Mouse (Mus musculus) CH12.LX (cell line): ENCODE data around the gene Slc2a5. TPM values are rescaled to one million over a fixed set of nuclear protein-coding genes. Genes with fewer than 3 reads are reported as not detected.

ENCODE experiments used
- DNase-seq: peaks from one replicate; pipeline ENCODE4 v3.0.0-alpha.2; 2013; ENCODE audit errors: extremely low read depth
- H3K27ac ChIP-seq: 2 replicates; pipeline ENCODE4 v1.5.1; 2012; ENCODE audit warnings: low read depth, mild to moderate bottlenecking, control low read depth, moderate library complexity; ENCODE audit not compliant: insufficient read depth
- H3K27me3 ChIP-seq: replicated peaks from 2 replicates; pipeline ENCODE3; 2012; ENCODE audit warnings: inconsistent platforms
- H3K36me3 ChIP-seq, 2 experiments: replicated peaks in 1 of 2; 2 replicates each; pipeline versions ENCODE3 to v1.6.1; 2012; ENCODE audit warnings: inconsistent platforms in 1 of 2, low read length in 1 of 2, mild to moderate bottlenecking in 1 of 2, mixed read lengths in 1 of 2, moderate library complexity in 1 of 2; ENCODE audit not compliant: control insufficient read depth in 1 of 2, insufficient read depth in 1 of 2
- H3K4me1 ChIP-seq, 2 experiments: 2 replicates each; pipeline ENCODE4 v1.6.1; 2012; ENCODE audit warnings: inconsistent platforms in 1 of 2, moderate library complexity in 1 of 2; ENCODE audit not compliant: insufficient read depth in 2 of 2, control insufficient read depth in 1 of 2
- H3K4me2 ChIP-seq: 2 replicates; pipeline ENCODE4 v1.6.1; 2012; ENCODE audit warnings: low read depth, mild to moderate bottlenecking, control low read depth; ENCODE audit not compliant: poor library complexity, insufficient read depth, severe bottlenecking
- H3K4me3 ChIP-seq, 3 experiments: fragments of 150-350 bp in 1 of 3; sonication (generic) in 1 of 3; replicated peaks in 1 of 3; 2 replicates each; pipeline versions ENCODE3 to v1.5.1; 2011 to 2012; ENCODE audit warnings: low read depth in 2 of 3, low read length in 2 of 3, mild to moderate bottlenecking in 2 of 3, moderate library complexity in 2 of 3, control low read depth in 1 of 3, improper control_type of control experiment in 1 of 3, inconsistent platforms in 1 of 3, mixed read lengths in 1 of 3; ENCODE audit not compliant: poor library complexity in 1 of 3
- H3K79me2 ChIP-seq: replicated peaks from 2 replicates; pipeline ENCODE4 v1.6.1; 2012; ENCODE audit warnings: mild to moderate bottlenecking, moderate library complexity; ENCODE audit not compliant: control insufficient read depth, poor library complexity, insufficient read depth, severe bottlenecking; ENCODE audit errors: extremely low read depth
- H3K9ac ChIP-seq: 2 replicates; pipeline ENCODE4 v1.6.1; 2012; ENCODE audit warnings: low read depth, mild to moderate bottlenecking, control low read depth, moderate library complexity; ENCODE audit not compliant: insufficient read depth
- H3K9me3 ChIP-seq: replicated peaks from 2 replicates; pipeline ENCODE3; 2012; ENCODE audit warnings: low read length, inconsistent platforms, mixed read lengths
- BHLHE40 ChIP-seq: IDR thresholded peaks from 2 replicates; pipeline ENCODE4 v1.6.1; 2011; ENCODE audit warnings: mild to moderate bottlenecking, low read depth, low read length, improper control_type of control experiment
- CHD1 ChIP-seq: IDR thresholded peaks from 2 replicates; pipeline ENCODE4 v1.6.1; 2012; ENCODE audit warnings: low read depth, low read length, improper control_type of control experiment, inconsistent platforms
- CHD2 ChIP-seq: IDR thresholded peaks from 2 replicates; pipeline ENCODE4 v1.6.1; 2011; ENCODE audit warnings: low read length, improper control_type of control experiment
- E2F4 ChIP-seq: IDR thresholded peaks from 2 replicates; pipeline ENCODE4 v1.6.1; 2011; ENCODE audit warnings: low read depth, low read length, improper control_type of control experiment; ENCODE audit not compliant: insufficient replicate concordance
- ELF1 ChIP-seq: IDR thresholded peaks from 2 replicates; pipeline ENCODE4 v1.6.1; 2014; ENCODE audit warnings: low read depth, mild to moderate bottlenecking, inconsistent platforms, low read length, improper control_type of control experiment
- EP300 ChIP-seq: IDR thresholded peaks from 2 replicates; pipeline ENCODE4 v1.6.1; 2011; ENCODE audit warnings: low read length, improper control_type of control experiment
- GABPA ChIP-seq: IDR thresholded peaks from 2 replicates; pipeline ENCODE4 v1.6.1; 2012; ENCODE audit warnings: low read depth, low read length, improper control_type of control experiment, inconsistent platforms; ENCODE audit not compliant: insufficient replicate concordance
- HCFC1 ChIP-seq: IDR thresholded peaks from 2 replicates; pipeline ENCODE4 v1.6.1; 2012; ENCODE audit warnings: low read depth, mild to moderate bottlenecking, inconsistent platforms, low read length, improper control_type of control experiment
- JUN ChIP-seq: IDR thresholded peaks from 2 replicates; pipeline ENCODE4 v1.6.1; 2011; ENCODE audit warnings: low read depth, mild to moderate bottlenecking, low read length, improper control_type of control experiment, moderate library complexity; ENCODE audit not compliant: insufficient read depth
- KAT2A ChIP-seq: IDR thresholded peaks from 2 replicates; pipeline ENCODE4 v1.6.1; 2012; ENCODE audit warnings: low read length, improper control_type of control experiment, inconsistent platforms; ENCODE audit not compliant: insufficient replicate concordance
- MAX ChIP-seq: IDR thresholded peaks from 2 replicates; pipeline ENCODE4 v1.6.1; 2011; ENCODE audit warnings: low read length, improper control_type of control experiment
- MEF2A ChIP-seq: IDR thresholded peaks from 2 replicates; pipeline ENCODE4 v1.6.1; 2014; ENCODE audit warnings: low read depth, mild to moderate bottlenecking, inconsistent platforms, low read length, improper control_type of control experiment, borderline replicate concordance
- MYC ChIP-seq: IDR thresholded peaks from 2 replicates; pipeline ENCODE4 v1.6.1; 2011; ENCODE audit warnings: low read depth, mild to moderate bottlenecking, improper control_type of control experiment, low read length
- NELFE ChIP-seq: IDR thresholded peaks from 2 replicates; pipeline ENCODE4 v1.6.1; 2011; ENCODE audit warnings: low read depth, low read length, improper control_type of control experiment
- POLR2A ChIP-seq: IDR thresholded peaks from 2 replicates; pipeline ENCODE4 v1.6.1; 2011; ENCODE audit warnings: low read depth, mild to moderate bottlenecking, improper control_type of control experiment, low read length
- SMC3 ChIP-seq: IDR thresholded peaks from 2 replicates; pipeline ENCODE4 v1.6.1; 2011; ENCODE audit warnings: low read depth, low read length, improper control_type of control experiment
- TCF12 ChIP-seq: IDR thresholded peaks from 2 replicates; pipeline ENCODE4 v1.6.1; 2014; ENCODE audit warnings: low read depth, mild to moderate bottlenecking, inconsistent platforms, low read length, improper control_type of control experiment
- UBTF ChIP-seq: IDR thresholded peaks from 2 replicates; pipeline ENCODE4 v1.6.1; 2012; ENCODE audit warnings: low read depth, mild to moderate bottlenecking, inconsistent platforms, low read length, improper control_type of control experiment, moderate library complexity
- USF1 ChIP-seq: IDR thresholded peaks from 2 replicates; pipeline ENCODE4 v1.6.1; 2014; ENCODE audit warnings: low read depth, mild to moderate bottlenecking, inconsistent platforms, low read length, improper control_type of control experiment
- ZNF384 ChIP-seq: IDR thresholded peaks from 2 replicates; pipeline ENCODE4 v1.6.1; 2012; ENCODE audit warnings: low read depth, low read length, improper control_type of control experiment, inconsistent platforms
- dilution Hi-C: fragments of 300-500 bp; cut with MboI; formaldehyde crosslinking; loops from 2 replicates; pipeline ENCODE4 v1.14.3; 2020; ENCODE audit warnings: low sequenced_read_pairs; ENCODE audit not compliant: extremely low pct_unique_long_range_greater_than_20kb, extremely low pct_ligation_motif_present
- in situ Hi-C: fragments of 300-500 bp; cut with MboI; formaldehyde crosslinking; loops from 3 replicates; pipeline ENCODE4 v1.14.3; 2019; ENCODE audit warnings: low sequenced_read_pairs, low pct_ligation_motif_present, low pct_unique_long_range_greater_than_20kb, mixed read lengths
- polyA plus RNA-seq: library from polyadenylated mRNA; unstranded; fragments of >175 nt; gene quantifications from 2 replicates; pipeline ENCODE4 v1.2.1, GENCODE M21; 2012; ENCODE audit warnings: low read depth; ENCODE audit not compliant: insufficient read length
- total RNA-seq, 2 experiments: library from RNA; depleted of rRNA; stranded (reverse); fragments of 300-350 nt in 1 of 2; fragments of >200 nt in 1 of 2; gene quantifications; 2 replicates each; pipeline ENCODE4 v1.2.3; 2012 to 2014

Slc2a5 gene
- total RNA-seq (2012; rRNA removed) = 0.38 and 1.4 TPM in 2 replicates
- 0.70 and 0.81 TPM in 2 replicates for total RNA-seq (2014; rRNA removed)
- polyA plus RNA-seq = 1.1 and 1.5 TPM in 2 replicates

- peaks cover 2% of the 10 kb centered on the region for H3K9me3 ChIP-seq
- no peak for TF ChIP-seq USF1
- TF ChIP-seq KAT2A = no peak
- no peak for TF ChIP-seq GABPA
- TF ChIP-seq POLR2A = no peak
- TF ChIP-seq MEF2A = no peak
- TF ChIP-seq ELF1 = no peak
- TF ChIP-seq HCFC1 = no peak
- TF ChIP-seq SMC3 = no peak
- TF ChIP-seq BHLHE40 = no peak
- no peak for TF ChIP-seq CHD1
- TF ChIP-seq CHD2 = no peak
- no peak for TF ChIP-seq UBTF
- no peak for TF ChIP-seq MYC
- TF ChIP-seq NELFE = no peak
- TF ChIP-seq TCF12 = no peak
- H3K4me1 ChIP-seq = peaks cover 11 to 38% of the 10 kb centered on the region in 2 experiments
- H3K4me2 ChIP-seq = peak within 1 kb of the TSS; percentile 3; the same call in 1 of the 2 replicates
- H3K27ac ChIP-seq = peak within 1 kb of the TSS; percentile 54; the same call in 1 of the 2 replicates
- dilution Hi-C loops = no loop called here
- no peaks in the 10 kb centered on the region for H3K79me2 ChIP-seq
- in situ Hi-C loops = no loop called here
- H3K9ac ChIP-seq = no peak within 1 kb of the TSS
- no peak for DNase-seq
- H3K27me3 ChIP-seq = no peaks in the 10 kb centered on the region
- no peaks in the 10 kb centered on the region for H3K36me3 ChIP-seq
- no peak within 1 kb of the TSS for H3K4me3 ChIP-seq
These were observed at the start of gene Slc2a5 for GRCm38 (mm10) chr4:150119055-150119454. TSS of gene Slc2a5 (plus strand) at chr4:150119283.

DNA sequence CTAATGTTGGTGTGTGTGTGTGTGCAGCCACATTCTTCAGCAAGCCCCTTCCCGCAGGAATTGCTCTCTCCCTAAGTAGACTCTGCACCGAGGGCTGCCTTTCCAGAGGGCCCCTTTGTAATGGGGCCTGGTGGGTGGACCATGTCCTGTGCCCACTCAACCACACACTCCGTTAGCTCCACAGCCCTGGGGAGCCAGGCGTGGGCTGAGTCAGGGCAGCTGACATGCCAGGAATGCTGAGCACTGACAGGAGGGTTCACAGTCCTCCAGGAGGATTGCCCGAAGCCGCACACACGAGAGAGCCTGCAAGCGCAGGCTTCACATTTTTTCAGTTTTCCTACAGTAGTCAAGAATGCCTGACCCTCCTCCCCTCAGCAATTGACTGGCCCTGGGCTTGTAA lies 48.9 kb upstream of the Slc2a5 start:
- no peak overlapping the region for H3K4me2 ChIP-seq
- DNase-seq = no peak
- H3K4me3 ChIP-seq = no peak overlapping the region
- H3K27me3 ChIP-seq = no peaks in the 10 kb centered on the region
- H3K27ac ChIP-seq = peak overlapping the region; percentile 4; the same call in 1 of the 2 replicates
- peaks cover 7% of the 10 kb centered on the region for H3K79me2 ChIP-seq
- H3K9me3 ChIP-seq = no peaks in the 10 kb centered on the region
- H3K4me1 ChIP-seq = peaks cover 8 to 77% of the 10 kb centered on the region in 2 experiments
- dilution Hi-C loops = no loop called here
- peaks cover 58 to 82% of the 10 kb centered on the region in 2 experiments for H3K36me3 ChIP-seq
- TF ChIP-seq POLR2A (no peak), E2F4 (no peak), MAX (no peak), ZNF384 (no peak), EP300 (no peak), USF1 (no peak), JUN (no peak)
- TF ChIP-seq, all 38 proteins: peak for 0
- H3K9ac ChIP-seq = no peak overlapping the region
- in situ Hi-C loops = loop anchor here (5.0 kb wide), 1 partner anchor 33 kb away; no protein-coding TSS in a partner anchor
